Comparison of ENCODE assay signal across 30 mouse cellular contexts in genomic region chr4:150217042-150217554, GRCm38 (mm10). TPM values are rescaled to one million over a fixed set of nuclear protein-coding genes. Genes with fewer than 3 reads are reported as not detected.
DNase-seq lines count a peak whose midpoint lies in the region; ATAC-seq and TF ChIP-seq lines count a peak whose summit lies in the region.
"Had no signal": no experiment of that assay in that cellular context is flagged by ENCODE, and none has a peak within 500 bp of the region (broad histone marks: within the 10 kb centered on the region; RNA-seq: fewer than 3 reads in every experiment).

No protein-coding gene starts in this region.

- 38% methylated on average over 5 of the region's 5 CpGs for WGBS in liver, embryonic 11.5 days
- 27% methylated on average over 5 of the region's 5 CpGs for WGBS in liver, postnatal 0 days (ENCODE audit: insufficient replicate concordance)
- WGBS in embryonic facial prominence, embryonic 12.5 days, result 74% methylated on average over 5 of the region's 5 CpGs
- WGBS in hindbrain, embryonic 16.5 days, result 80% methylated on average over 5 of the region's 5 CpGs
- WGBS in cerebellum, adult 2 months, result 82% methylated on average over 5 of the region's 5 CpGs

- H3K36me3 ChIP-seq in liver, embryonic 11.5 days (ENCODE audit: control insufficient read depth, insufficient read depth, low read length), result no peaks in the 10 kb centered on the region
- no peaks in the 10 kb centered on the region for H3K36me3 ChIP-seq in liver, postnatal 0 days (replicated peaks; ENCODE audit: insufficient read depth, low read length)
- no peaks in the 10 kb centered on the region; a peak in 1 of 4 replicates for H3K36me3 ChIP-seq in MEL (ENCODE audit: control insufficient read depth in 1 of 2, insufficient read depth in 2 of 2, low read length in 2 of 2)
- H3K36me3 ChIP-seq in embryonic facial prominence, embryonic 12.5 days, result no peaks in the 10 kb centered on the region
- no peaks in the 10 kb centered on the region for H3K36me3 ChIP-seq in hindbrain, embryonic 16.5 days (ENCODE audit: control insufficient read depth, insufficient read depth, low read length)
- H3K36me3 ChIP-seq: kidney, embryonic 15.5 days had no signal

- ATAC-seq in liver, embryonic 11.5 days (replicated peaks; ENCODE audit: low FRiP score), result peak; percentile 30; the same call in 1 of the 2 replicates
- ATAC-seq in liver, postnatal 0 days, result no peak
- no peak for ATAC-seq in embryonic facial prominence, embryonic 12.5 days (ENCODE audit: insufficient number of reproducible peaks, insufficient read depth, low FRiP score, low TSS enrichment)
- peak; percentile 20; the same call in 1 of the 2 replicates for ATAC-seq in monocyte, adult 5-6 weeks (replicated peaks; ENCODE audit: insufficient number of reproducible peaks, low FRiP score, low TSS enrichment, poor library complexity, severe bottlenecking)
- ATAC-seq in hindbrain, embryonic 16.5 days, result no peak
- ATAC-seq: forebrain, embryonic 13.5 days; hindbrain, postnatal 0 days; intestine, postnatal 0 days had no signal

- TF ChIP-seq RAD21 in MEL (IDR thresholded peaks at IDR 0.05; ENCODE audit: low read depth, low read length), result no peak

- peaks cover 20% of the 10 kb centered on the region for H3K4me1 ChIP-seq in liver, embryonic 11.5 days (replicated peaks; ENCODE audit: control insufficient read depth, insufficient read depth, low read length)
- peaks cover 22% of the 10 kb centered on the region for H3K4me1 ChIP-seq in liver, postnatal 0 days (ENCODE audit: insufficient read depth)
- H3K4me1 ChIP-seq in MEL (ENCODE audit: control insufficient read depth in 1 of 2, insufficient read depth in 2 of 2, low read length in 2 of 2), result peaks cover 8 to 18% of the 10 kb centered on the region in 2 experiments
- H3K4me1 ChIP-seq in embryonic facial prominence, embryonic 12.5 days, result peaks cover 14% of the 10 kb centered on the region; the same call in 1 of the 2 replicates
- H3K4me1 ChIP-seq in hindbrain, embryonic 16.5 days (ENCODE audit: control insufficient read depth, insufficient read depth, low read depth, low read length), result no peaks in the 10 kb centered on the region; the same call in 1 of the 2 replicates
- peaks cover 4% of the 10 kb centered on the region for H3K4me1 ChIP-seq in cerebellum, adult 2 months (ENCODE audit: control insufficient read depth, insufficient read depth, low read length)

- H3K27me3 ChIP-seq in liver, embryonic 11.5 days (replicated peaks; ENCODE audit: control insufficient read depth, insufficient read depth, low read length), result no peaks in the 10 kb centered on the region
- H3K27me3 ChIP-seq in liver, postnatal 0 days (ENCODE audit: insufficient read depth, low read length), result no peaks in the 10 kb centered on the region
- H3K27me3 ChIP-seq in MEL (ENCODE audit: control insufficient read depth in 1 of 2, insufficient read depth in 2 of 2, low read length in 2 of 2), result no peaks in the 10 kb centered on the region
- H3K27me3 ChIP-seq in embryonic facial prominence, embryonic 12.5 days, result no peaks in the 10 kb centered on the region
- H3K27me3 ChIP-seq in hindbrain, embryonic 16.5 days (replicated peaks; ENCODE audit: control insufficient read depth, insufficient read depth, low read length), result no peaks in the 10 kb centered on the region
- H3K27me3 ChIP-seq in cerebellum, adult 2 months (ENCODE audit: control insufficient read depth, insufficient read depth, low read length), result no peaks in the 10 kb centered on the region
- H3K27me3 ChIP-seq: kidney, embryonic 15.5 days had no signal

- no peak for TF ChIP-seq CTCF in liver, postnatal 0 days (IDR thresholded peaks at IDR 0.05; ENCODE audit: low read depth)
- TF ChIP-seq CTCF in MEL (IDR thresholded peaks at IDR 0.05 in 2 of 3, conservative IDR thresholded peaks at IDR 0.05 in 1 of 3; ENCODE audit: control insufficient read depth in 1 of 3, insufficient read depth in 1 of 3, low read depth in 2 of 3, low read length in 3 of 3, poor library complexity in 1 of 3, severe bottlenecking in 1 of 3), result no peak
- no peak for TF ChIP-seq CTCF in cerebellum, adult 2 months (IDR thresholded peaks at IDR 0.05; ENCODE audit: borderline replicate concordance, insufficient read depth, low read depth, low read length)

- no peak overlapping the region for H3K4me2 ChIP-seq in liver, embryonic 11.5 days
- no peak overlapping the region for H3K4me2 ChIP-seq in liver, postnatal 0 days (ENCODE audit: low read depth, low read length)
- H3K4me2 ChIP-seq in embryonic facial prominence, embryonic 12.5 days (replicated peaks), result no peak overlapping the region
- no peak overlapping the region for H3K4me2 ChIP-seq in hindbrain, embryonic 16.5 days (ENCODE audit: low read length)
- H3K4me2 ChIP-seq: forebrain, embryonic 13.5 days; kidney, embryonic 15.5 days; midbrain, embryonic 11.5 days had no signal

- no peak overlapping the region; the same call in 1 of the 2 replicates for H3K27ac ChIP-seq in liver, embryonic 11.5 days (ENCODE audit: low read depth, low read length)
- no peak overlapping the region for H3K27ac ChIP-seq in liver, postnatal 0 days (ENCODE audit: low read depth)
- H3K27ac ChIP-seq in MEL (ENCODE audit: control insufficient read depth, low read depth, low read length), result peak overlapping the region; percentile 36
- H3K27ac ChIP-seq in embryonic facial prominence, embryonic 12.5 days, result 0 out of 2 replicates have a peak overlapping the region, but pooled peaks have one; percentile 23
- H3K27ac ChIP-seq in hindbrain, embryonic 16.5 days (ENCODE audit: low read depth, low read length), result no peak overlapping the region
- no peak overlapping the region for H3K27ac ChIP-seq in cerebellum, adult 2 months (ENCODE audit: insufficient read depth, low read length)
- H3K27ac ChIP-seq: forebrain, embryonic 13.5 days; hindbrain, postnatal 0 days; kidney, embryonic 15.5 days; left cerebral cortex, adult 2 months; stomach, postnatal 0 days had no signal

- TF ChIP-seq POLR2A in MEL (IDR thresholded peaks at IDR 0.05; ENCODE audit: control insufficient read depth in 1 of 2, insufficient read depth in 1 of 2, low read depth in 1 of 2, low read length in 2 of 2, poor library complexity in 1 of 2), result no peak
- TF ChIP-seq POLR2A in cerebellum, adult 2 months (IDR thresholded peaks at IDR 0.05; ENCODE audit: borderline replicate concordance, insufficient read depth, low read length), result no peak

- TF ChIP-seq EP300 in liver, postnatal 0 days (IDR thresholded peaks at IDR 0.05; ENCODE audit: low read depth), result no peak
- TF ChIP-seq EP300 in MEL (IDR thresholded peaks at IDR 0.05; ENCODE audit: low read depth in 1 of 2, low read length in 2 of 2), result no peak

- no peak overlapping the region for H3K4me3 ChIP-seq in liver, embryonic 11.5 days (ENCODE audit: low read depth, low read length)
- H3K4me3 ChIP-seq in liver, postnatal 0 days (ENCODE audit: low read depth, low read length), result no peak overlapping the region
- no peak overlapping the region for H3K4me3 ChIP-seq in MEL (ENCODE audit: control insufficient read depth in 1 of 2, insufficient read depth in 1 of 2, low read depth in 2 of 2, low read length in 2 of 2)
- no peak overlapping the region for H3K4me3 ChIP-seq in embryonic facial prominence, embryonic 12.5 days
- no peak overlapping the region for H3K4me3 ChIP-seq in hindbrain, embryonic 16.5 days (ENCODE audit: low read length)
- H3K4me3 ChIP-seq in cerebellum, adult 2 months (replicated peaks; ENCODE audit: insufficient read depth, low read depth, low read length), result no peak overlapping the region
- H3K4me3 ChIP-seq: forebrain, embryonic 13.5 days; kidney, embryonic 15.5 days; left cerebral cortex, adult 2 months had no signal

- no peaks in the 10 kb centered on the region; the same call in 1 of the 2 replicates for H3K79me2 ChIP-seq in MEL (ENCODE audit: control insufficient read depth, insufficient read depth, low read length, poor library complexity)

- no peak for DNase-seq in liver, embryonic 11.5 days (ENCODE audit: low spot score)
- DNase-seq in liver, postnatal 0 days, result no peak
- DNase-seq in MEL (ENCODE audit: low read depth, low spot score), result peak; percentile 62
- DNase-seq in thymus, adult 18-20 months, result no peak
- no peak for DNase-seq in cerebellum, adult 2 months
- DNase-seq: adrenal gland, postnatal 14 days; cerebellum, adult 11 months; cerebellum, postnatal 10 days; gastrocnemius, postnatal 36 days; kidney, postnatal 36 days; lung, adult 2 months; right cerebral cortex, postnatal 14 days had no signal

- no peak overlapping the region for H3K9ac ChIP-seq in liver, embryonic 11.5 days (ENCODE audit: low read depth, low read length)
- H3K9ac ChIP-seq in liver, postnatal 0 days (replicated peaks), result no peak overlapping the region
- 0 out of 2 replicates have a peak overlapping the region, but pooled peaks have one; percentile 28 for H3K9ac ChIP-seq in MEL (ENCODE audit: control insufficient read depth, low read depth, low read length, poor library complexity, severe bottlenecking)
- no peak overlapping the region for H3K9ac ChIP-seq in embryonic facial prominence, embryonic 12.5 days
- no peak overlapping the region for H3K9ac ChIP-seq in hindbrain, embryonic 16.5 days (ENCODE audit: low read depth, low read length)
- H3K9ac ChIP-seq: forebrain, embryonic 13.5 days; kidney, embryonic 15.5 days had no signal

- H3K9me3 ChIP-seq in liver, embryonic 11.5 days (ENCODE audit: control insufficient read depth, low read length), result no peaks in the 10 kb centered on the region
- no peaks in the 10 kb centered on the region for H3K9me3 ChIP-seq in liver, postnatal 0 days (ENCODE audit: low read length)
- H3K9me3 ChIP-seq in MEL (replicated peaks; ENCODE audit: insufficient read depth, low read length), result no peaks in the 10 kb centered on the region
- no peaks in the 10 kb centered on the region for H3K9me3 ChIP-seq in embryonic facial prominence, embryonic 12.5 days
- H3K9me3 ChIP-seq in hindbrain, embryonic 16.5 days (ENCODE audit: control insufficient read depth, low read length), result no peaks in the 10 kb centered on the region
- H3K9me3 ChIP-seq: forebrain, embryonic 13.5 days; kidney, embryonic 15.5 days had no signal

RNA-seq across cellular contexts. Expression of gene Car6, which starts 16.0 kb away (rescaled TPM):
- polyA plus RNA-seq in liver, embryonic 11.5 days (2014; fragmentation: Nextera tagmentation; extraction: Ambion mirVana), result not detected in 2 replicates
- not detected in 2 replicates for polyA plus RNA-seq in liver, postnatal 0 days (2015; fragmentation: Nextera tagmentation; extraction: Ambion mirVana)
- not detected in 2 replicates for total RNA-seq in MEL (2012; rRNA removed)
- under 1 TPM in 1 of 2 experiments, not detected in 1; 0.19 TPM for polyA plus RNA-seq in MEL (2012; ENCODE audit: insufficient read depth in 1 of 2, insufficient read length in 2 of 2, low read depth in 1 of 2, low replicate concordance in 2 of 2, missing spikeins in 1 of 2)
- polyA plus RNA-seq in embryonic facial prominence, embryonic 12.5 days (2016; fragmentation: Nextera tagmentation; extraction: Ambion mirVana), result 0.23 and 0.29 TPM in 2 replicates
- not detected in 3 replicates for total RNA-seq in monocyte, adult 5-6 weeks (2017)
- polyA plus RNA-seq in hindbrain, embryonic 16.5 days (2015; fragmentation: Nextera tagmentation; extraction: Ambion mirVana), result not detected in 2 replicates
- not detected in 2 replicates for polyA plus RNA-seq in cerebellum, adult 2 months (2012; rRNA removed)
- total RNA-seq: gastrocnemius, adult 18-20 months; hematopoietic stem cell, adult 5-6 weeks; hindbrain, postnatal 0 days; left cerebral cortex, adult 2 months; left cerebral cortex, postnatal 36 days; midbrain, postnatal 0 days; neutrophil, adult 5-6 weeks had no signal
- polyA plus RNA-seq: embryonic facial prominence, embryonic 14.5 days; forebrain, embryonic 13.5 days; heart, embryonic 16.5 days; hindbrain, postnatal 0 days; intestine, postnatal 0 days; kidney, embryonic 15.5 days; midbrain, embryonic 11.5 days; midbrain, postnatal 0 days; stomach, postnatal 0 days; urinary bladder, adult 2 months had no signal

RNA-seq across cellular contexts. Expression of gene Eno1, which starts 19.4 kb away (rescaled TPM):
- 2,392 and 2,590 TPM in 2 replicates for polyA plus RNA-seq in liver, embryonic 11.5 days (2014; fragmentation: Nextera tagmentation; extraction: Ambion mirVana)
- 574 and 747 TPM in 2 replicates for polyA plus RNA-seq in liver, postnatal 0 days (2015; fragmentation: Nextera tagmentation; extraction: Ambion mirVana)
- 254 and 516 TPM in 2 replicates for total RNA-seq in MEL (2012; rRNA removed)
- polyA plus RNA-seq in MEL (2012; ENCODE audit: insufficient read depth in 1 of 2, insufficient read length in 2 of 2, low read depth in 1 of 2, low replicate concordance in 2 of 2, missing spikeins in 1 of 2), result 1,000 to 10,000 TPM in 1 of 2 experiments, 100 to 1,000 TPM in 1; 737 to 5,492 TPM
- 1,519 and 1,577 TPM in 2 replicates for polyA plus RNA-seq in embryonic facial prominence, embryonic 12.5 days (2016; fragmentation: Nextera tagmentation; extraction: Ambion mirVana)
- total RNA-seq in monocyte, adult 5-6 weeks (2017), result 240 to 351 TPM (median 288 TPM) in 3 replicates
- 1,276 and 1,360 TPM in 2 replicates for polyA plus RNA-seq in hindbrain, embryonic 16.5 days (2015; fragmentation: Nextera tagmentation; extraction: Ambion mirVana)
- polyA plus RNA-seq in cerebellum, adult 2 months (2012; rRNA removed), result 918 and 961 TPM in 2 replicates

Comparison
In these comparisons a context has a peak if more than half of its experiments do, and no peak if none do; other contexts are left out.
1. ATAC-seq: peak in liver, embryonic 11.5 days (single experiment) and monocyte, adult 5-6 weeks (single experiment); none in liver, postnatal 0 days (single experiment), embryonic facial prominence, embryonic 12.5 days (single experiment) and hindbrain, embryonic 16.5 days (single experiment).
2. H3K27ac ChIP-seq: peak in MEL (single experiment) and embryonic facial prominence, embryonic 12.5 days (single experiment); none in liver, embryonic 11.5 days (single experiment), liver, postnatal 0 days (single experiment), hindbrain, embryonic 16.5 days (single experiment) and cerebellum, adult 2 months (single experiment).